Mouse (Mus musculus): ENCODE measurements around the gene Bicd2. TPM values are rescaled to one million over a fixed set of nuclear protein-coding genes. Genes with fewer than 3 reads are reported as not detected.

Bicd2 gene
- 8.9 and 9.3 TPM in 2 replicates for polyA plus RNA-seq (2015; fragmentation: Nextera tagmentation; extraction: Ambion mirVana)

DNA sequence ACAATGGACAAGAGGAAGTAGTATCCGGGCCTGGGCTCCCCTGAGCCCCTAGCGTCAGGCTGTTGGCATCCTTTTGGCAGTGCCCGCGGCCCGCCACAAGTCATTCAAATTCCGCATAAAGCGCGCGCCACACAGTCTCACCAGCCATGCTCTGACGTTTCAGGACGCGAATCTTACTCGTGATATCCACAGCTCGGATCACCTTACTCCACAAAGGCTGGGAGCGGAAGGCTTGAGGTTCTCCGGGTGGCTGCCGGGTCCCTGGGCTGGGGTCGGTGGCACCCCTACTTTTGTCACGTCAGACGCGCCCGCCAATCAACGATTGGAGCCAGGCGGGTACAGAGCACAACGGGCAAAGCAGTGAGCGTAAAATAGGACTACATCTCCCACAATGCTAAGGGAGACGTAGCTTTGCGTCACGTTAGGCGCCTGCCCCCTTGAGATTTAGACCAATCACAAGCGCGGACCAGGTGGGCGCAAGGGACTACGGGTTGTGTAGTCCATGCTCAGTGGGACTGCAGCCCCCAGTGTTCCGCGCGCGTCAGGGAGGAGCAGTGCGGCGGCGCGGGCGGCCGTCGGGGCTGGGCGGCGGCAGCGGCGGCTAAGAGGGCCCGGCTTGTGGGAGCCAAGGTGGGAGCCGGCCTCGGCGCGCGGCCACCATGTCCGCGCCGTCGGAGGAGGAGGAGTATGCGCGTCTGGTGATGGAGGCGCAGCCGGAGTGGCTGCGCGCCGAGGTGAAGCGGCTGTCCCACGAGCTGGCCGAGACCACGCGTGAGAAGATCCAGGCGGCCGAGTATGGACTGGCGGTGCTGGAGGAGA is at the start of gene Bicd2:
TSS of gene Bicd2 (plus strand) at position 574 of the 819 bp plus-strand sequence.
- TF ChIP-seq CTCF (IDR thresholded peaks at IDR 0.05; ENCODE audit: low read depth) = peak; percentile 36; the same call in 1 of the 2 replicates
- H3K4me3 ChIP-seq (ENCODE audit: low read depth, low read length) = peak within 1 kb of the TSS; percentile 57
- H3K4me2 ChIP-seq (replicated peaks; ENCODE audit: low read depth) = peak within 1 kb of the TSS; percentile 92
- H3K27ac ChIP-seq (ENCODE audit: low read depth, low read length) = peak within 1 kb of the TSS; percentile 29
- no peaks in the 10 kb centered on the region for H3K9me3 ChIP-seq (ENCODE audit: control insufficient read depth)
- peak; percentile 98 for ATAC-seq
- H3K9ac ChIP-seq (ENCODE audit: low read depth, low read length) = peak within 1 kb of the TSS; percentile 63
- no peaks in the 10 kb centered on the region for H3K27me3 ChIP-seq (replicated peaks; ENCODE audit: control insufficient read depth, insufficient read depth, low read length)
- peaks cover 33% of the 10 kb centered on the region; the same call in 1 of the 2 replicates for H3K4me1 ChIP-seq (replicated peaks; ENCODE audit: control insufficient read depth, insufficient read depth, low read length)
- WGBS = under 1% methylated on average over 74 of the region's 74 CpGs
- no peaks in the 10 kb centered on the region for H3K36me3 ChIP-seq (ENCODE audit: control insufficient read depth, insufficient read depth)

DNA sequence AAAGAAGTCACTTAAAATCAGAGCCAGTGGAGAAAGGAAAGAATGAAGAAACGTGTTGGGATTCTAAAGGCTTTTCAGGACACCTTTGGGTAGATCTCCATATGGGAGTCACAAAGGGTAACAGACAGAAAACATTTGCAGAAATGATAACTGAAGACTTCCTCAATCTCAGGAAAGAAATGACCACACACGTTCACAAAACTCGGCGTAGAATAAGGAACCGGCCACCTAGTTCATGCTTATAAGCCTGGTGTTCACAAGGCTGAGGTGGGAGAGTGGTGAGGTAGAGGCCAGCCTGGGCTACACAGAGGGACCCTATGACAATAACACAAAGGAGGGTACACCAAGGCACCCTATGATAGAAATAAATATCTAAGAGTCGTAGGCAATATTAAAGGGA is 49.4 kb upstream of the Bicd2 start:
- Histone ChIP-seq H3K4me2 (replicated peaks; ENCODE audit: low read depth) (no peak overlapping the region), H3K27ac (ENCODE audit: low read depth, low read length) (no peak overlapping the region), H3K27me3 (replicated peaks; ENCODE audit: control insufficient read depth, insufficient read depth, low read length) (no peaks in the 10 kb centered on the region), H3K9ac (ENCODE audit: low read depth, low read length) (no peak overlapping the region), H3K4me3 (ENCODE audit: low read depth, low read length) (no peak overlapping the region), H3K4me1 (replicated peaks; ENCODE audit: control insufficient read depth, insufficient read depth, low read length) (peaks cover 3% of the 10 kb centered on the region; the same call in 1 of the 2 replicates), H3K9me3 (ENCODE audit: control insufficient read depth) (no peaks in the 10 kb centered on the region), H3K36me3 (ENCODE audit: control insufficient read depth, insufficient read depth) (no peaks in the 10 kb centered on the region)
- WGBS = 89% methylated on average over 6 of the region's 6 CpGs
- ATAC-seq = no peak
- no peak for TF ChIP-seq CTCF (IDR thresholded peaks at IDR 0.05; ENCODE audit: low read depth)

DNA sequence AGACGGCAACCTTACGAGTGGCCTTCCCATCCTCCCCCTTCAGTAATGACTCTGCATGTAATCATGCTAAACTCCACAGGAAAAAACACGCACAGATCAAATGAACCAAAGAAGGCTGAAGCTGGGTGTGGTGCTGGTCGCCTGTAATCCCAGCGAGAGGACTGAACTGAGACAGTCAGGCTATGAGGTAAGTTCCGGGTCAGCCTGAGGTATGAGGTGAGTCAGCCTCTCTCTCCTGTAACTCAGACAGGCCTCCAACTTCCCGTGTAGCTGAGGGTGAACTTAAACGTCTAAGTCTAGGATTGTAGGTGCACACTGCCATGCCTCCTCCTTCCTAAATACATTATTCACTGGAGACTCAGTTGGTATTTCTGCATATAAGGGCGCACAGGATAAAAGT is 47.3 kb upstream of the Bicd2 start:
- no peaks in the 10 kb centered on the region for H3K36me3 ChIP-seq (ENCODE audit: control insufficient read depth, insufficient read depth)
- H3K27me3 ChIP-seq (replicated peaks; ENCODE audit: control insufficient read depth, insufficient read depth, low read length) = no peaks in the 10 kb centered on the region
- H3K27ac ChIP-seq (ENCODE audit: low read depth, low read length) = no peak overlapping the region
- H3K4me2 ChIP-seq (replicated peaks; ENCODE audit: low read depth) = no peak overlapping the region
- no peaks in the 10 kb centered on the region for H3K9me3 ChIP-seq (ENCODE audit: control insufficient read depth)
- no peak overlapping the region for H3K4me3 ChIP-seq (ENCODE audit: low read depth, low read length)
- TF ChIP-seq CTCF (IDR thresholded peaks at IDR 0.05; ENCODE audit: low read depth) = no peak
- WGBS = 58% methylated on average over 9 of the region's 9 CpGs
- 0 out of 2 replicates have a peak, but pooled peaks cover 8% of the 10 kb centered on the region for H3K4me1 ChIP-seq (replicated peaks; ENCODE audit: control insufficient read depth, insufficient read depth, low read length)
- ATAC-seq = no peak
- no peak overlapping the region for H3K9ac ChIP-seq (ENCODE audit: low read depth, low read length)

DNA sequence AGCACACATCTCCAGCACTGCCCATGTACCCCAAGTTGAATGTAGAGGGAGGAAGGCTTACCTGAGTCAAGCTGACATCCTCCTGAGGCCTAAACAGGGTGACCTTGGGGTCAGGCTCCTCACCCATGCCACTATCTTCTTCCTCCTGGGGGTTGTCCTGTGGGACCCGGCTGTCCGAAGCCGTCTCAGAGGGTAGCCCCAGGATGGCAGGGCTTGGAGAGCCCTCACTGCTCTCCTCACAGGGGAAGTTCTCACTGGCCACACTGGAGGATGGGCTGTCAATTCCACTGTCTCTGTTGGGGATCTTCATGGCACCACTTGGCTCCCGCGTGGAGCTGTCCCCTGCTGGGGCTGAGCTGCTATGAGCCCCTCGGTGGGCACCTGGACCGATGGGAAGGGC is 45.1 kb upstream of the Bicd2 start:
- Histone ChIP-seq H3K9me3 (ENCODE audit: control insufficient read depth) (no peaks in the 10 kb centered on the region), H3K36me3 (ENCODE audit: control insufficient read depth, insufficient read depth) (no peaks in the 10 kb centered on the region), H3K27me3 (replicated peaks; ENCODE audit: control insufficient read depth, insufficient read depth, low read length) (no peaks in the 10 kb centered on the region), H3K27ac (ENCODE audit: low read depth, low read length) (no peak overlapping the region), H3K4me3 (ENCODE audit: low read depth, low read length) (no peak overlapping the region), H3K4me1 (replicated peaks; ENCODE audit: control insufficient read depth, insufficient read depth, low read length) (0 out of 2 replicates have a peak, but pooled peaks cover 13% of the 10 kb centered on the region), H3K9ac (ENCODE audit: low read depth, low read length) (no peak overlapping the region), H3K4me2 (replicated peaks; ENCODE audit: low read depth) (no peak overlapping the region)
- 82% methylated on average over 7 of the region's 7 CpGs for WGBS
- no peak for TF ChIP-seq CTCF (IDR thresholded peaks at IDR 0.05; ENCODE audit: low read depth)
- ATAC-seq = no peak

DNA sequence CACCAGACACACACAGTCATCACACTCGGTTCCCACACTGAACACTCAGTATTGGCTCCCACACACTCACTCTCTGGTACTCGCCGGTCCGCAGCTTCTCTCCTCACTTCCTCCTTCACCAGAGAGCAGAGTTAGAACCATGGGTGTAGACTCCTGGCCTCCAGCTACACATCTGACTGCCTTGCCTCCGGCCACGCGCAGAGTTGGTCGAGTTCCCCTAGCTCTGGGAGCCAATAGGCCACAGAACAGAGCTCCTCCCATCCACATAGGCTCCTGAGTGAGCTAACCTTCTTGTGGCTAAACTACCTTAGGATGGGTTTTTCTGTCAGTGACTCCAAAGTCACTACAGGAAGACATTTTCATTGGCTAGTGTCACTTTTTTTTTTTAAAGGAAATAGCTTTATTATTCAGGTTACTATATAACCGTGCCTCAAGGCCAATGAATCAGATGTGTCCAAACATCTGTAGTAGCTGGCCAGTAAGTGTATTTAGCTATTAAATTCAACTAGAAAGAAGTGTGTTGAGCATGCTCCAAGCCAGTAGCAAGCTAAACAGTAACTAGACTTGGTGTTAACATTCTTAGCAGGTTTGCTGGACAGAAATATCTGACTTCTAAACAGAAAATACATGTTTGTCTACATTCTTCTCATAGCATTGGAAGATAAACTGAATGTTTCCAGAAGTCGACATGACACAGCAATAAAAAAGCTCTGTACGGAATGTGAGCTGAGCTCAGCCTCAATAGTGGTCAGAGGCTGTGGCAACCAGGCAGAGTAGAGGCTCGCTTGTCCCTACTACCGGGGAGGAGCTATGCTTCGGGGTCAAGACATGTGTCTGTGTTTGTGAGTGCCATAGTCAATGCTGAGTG is 42.6 kb upstream of the Bicd2 start:
- Histone ChIP-seq H3K4me3 (ENCODE audit: low read depth, low read length) (peak overlapping the region; percentile 8), H3K4me1 (replicated peaks; ENCODE audit: control insufficient read depth, insufficient read depth, low read length) (0 out of 2 replicates have a peak, but pooled peaks cover 13% of the 10 kb centered on the region), H3K9me3 (ENCODE audit: control insufficient read depth) (no peaks in the 10 kb centered on the region), H3K9ac (ENCODE audit: low read depth, low read length) (no peak overlapping the region), H3K36me3 (ENCODE audit: control insufficient read depth, insufficient read depth) (no peaks in the 10 kb centered on the region), H3K27ac (ENCODE audit: low read depth, low read length) (peak overlapping the region; percentile 70), H3K4me2 (replicated peaks; ENCODE audit: low read depth) (peak overlapping the region; percentile 49), H3K27me3 (replicated peaks; ENCODE audit: control insufficient read depth, insufficient read depth, low read length) (no peaks in the 10 kb centered on the region)
- 32% methylated on average over 14 of the region's 14 CpGs for WGBS
- TF ChIP-seq CTCF (IDR thresholded peaks at IDR 0.05; ENCODE audit: low read depth) = no peak
- ATAC-seq = peak; percentile 79

DNA sequence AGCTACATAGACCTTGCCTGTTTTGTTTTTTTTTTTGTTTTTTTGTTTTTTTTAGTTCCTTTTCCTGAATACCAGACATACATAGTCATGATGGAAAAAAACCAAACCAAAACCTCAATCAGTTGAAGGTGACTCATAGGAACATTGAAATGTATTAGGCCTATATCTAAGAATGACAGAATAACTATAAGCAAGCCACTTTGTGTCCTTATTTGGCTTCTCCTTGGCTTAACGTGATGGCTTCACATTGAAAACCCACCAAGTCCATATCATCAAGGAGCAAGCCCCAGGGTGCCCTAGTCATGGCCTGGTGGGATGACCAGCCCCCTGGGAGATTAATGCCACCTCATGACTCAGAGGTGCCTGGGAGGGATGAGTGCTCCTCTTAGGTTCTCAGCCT is 40.6 kb upstream of the Bicd2 start:
- H3K4me3 ChIP-seq (ENCODE audit: low read depth, low read length) = no peak overlapping the region
- WGBS = 82% methylated on average over 1 of the region's 1 CpGs
- ATAC-seq = no peak

More for the DNA sequence above, 40.6 kb upstream of the Bicd2 start:
- 0 out of 2 replicates have a peak, but pooled peaks cover 13% of the 10 kb centered on the region for H3K4me1 ChIP-seq (replicated peaks; ENCODE audit: control insufficient read depth, insufficient read depth, low read length)
- no peak overlapping the region for H3K4me2 ChIP-seq (replicated peaks; ENCODE audit: low read depth)
- no peak overlapping the region for H3K9ac ChIP-seq (ENCODE audit: low read depth, low read length)
- H3K9me3 ChIP-seq (ENCODE audit: control insufficient read depth) = no peaks in the 10 kb centered on the region
- H3K27ac ChIP-seq (ENCODE audit: low read depth, low read length) = no peak overlapping the region
- H3K36me3 ChIP-seq (ENCODE audit: control insufficient read depth, insufficient read depth) = no peaks in the 10 kb centered on the region
- H3K27me3 ChIP-seq (replicated peaks; ENCODE audit: control insufficient read depth, insufficient read depth, low read length) = no peaks in the 10 kb centered on the region
- no peak for TF ChIP-seq CTCF (IDR thresholded peaks at IDR 0.05; ENCODE audit: low read depth)

All from intestine, postnatal 0 days (tissue).